Mouse (Mus musculus): Measurements from ENCODE around the gene Gm28053.

DNA sequence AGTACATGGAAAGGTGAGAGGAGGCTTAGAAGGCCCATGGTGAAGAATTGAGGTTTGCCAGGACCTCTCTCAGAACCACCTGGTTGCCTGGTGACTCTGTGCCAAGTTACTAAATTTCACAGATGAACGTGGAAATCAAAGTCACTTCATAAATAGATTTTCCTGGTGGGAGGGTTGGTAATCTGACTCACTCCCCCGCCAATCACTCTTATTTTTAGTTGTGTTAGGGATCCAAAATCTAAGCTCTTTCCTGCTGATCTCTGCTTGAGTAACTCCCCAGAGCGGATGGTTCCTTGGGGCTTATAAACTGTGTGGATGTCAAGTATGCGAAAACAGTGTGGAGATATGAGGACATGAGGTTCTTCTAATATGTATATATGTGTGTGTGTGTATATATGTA lies 36.1 kb upstream of the Gm28053 start:
- TF ChIP-seq CTCF (IDR thresholded peaks at IDR 0.05; ENCODE audit: extremely low read depth, insufficient read depth, insufficient read length, insufficient replicate concordance) = no peak
- TF ChIP-seq POLR2A (IDR thresholded peaks at IDR 0.05; ENCODE audit: low read depth, low read length) = no peak
